Mouse (Mus musculus): Measurements from ENCODE around the gene Rxfp4. TPM values are rescaled to one million over a fixed set of nuclear protein-coding genes. Genes with fewer than 3 reads are reported as not detected.

The Rxfp4 gene
- not detected for polyA plus RNA-seq (2017; shearing (Covaris generic))

GRCm38 (mm10) chr3:88652846-88653515 lies at the start of gene Rxfp4:
Rxfp4 (minus strand) TSS chr3:88653142.

GRCm38 (mm10) chr3:88684980-88685941 lies 32.3 kb upstream of the Rxfp4 start, which contains the start of gene Khdc4:
Khdc4 (plus strand) TSS chr3:88685803.

GRCm38 (mm10) chr3:88605666-88606065 lies 47.3 kb downstream of the Rxfp4 start, which contains the start of gene Arhgef2:
Arhgef2 (plus strand) TSS chr3:88605966.

Other genes with a start within 250 kb of the Rxfp4 start
- 34.7 TPM for gene Pmf1, start 242.8 kb downstream of the Rxfp4 start, polyA plus RNA-seq (2017; shearing (Covaris generic))
- gene Slc25a44, start 228.0 kb downstream of the Rxfp4 start, polyA plus RNA-seq (2017; shearing (Covaris generic)) = 21.2 TPM
- 33.9 TPM for gene Sema4a, start 192.0 kb downstream of the Rxfp4 start, polyA plus RNA-seq (2017; shearing (Covaris generic))
- 12.2 TPM for gene Lmna, start 143.2 kb downstream of the Rxfp4 start, polyA plus RNA-seq (2017; shearing (Covaris generic))
- gene Mex3a, start 120.7 kb downstream of the Rxfp4 start, polyA plus RNA-seq (2017; shearing (Covaris generic)) = 0.26 TPM
- not detected for gene Rab25, start 104.8 kb downstream of the Rxfp4 start, polyA plus RNA-seq (2017; shearing (Covaris generic))
- gene Lamtor2, start 100.1 kb downstream of the Rxfp4 start, polyA plus RNA-seq (2017; shearing (Covaris generic)) = 198 TPM
- 49.3 TPM for gene Ubqln4, start 99.4 kb downstream of the Rxfp4 start, polyA plus RNA-seq (2017; shearing (Covaris generic))
- gene Ssr2, start 77.3 kb downstream of the Rxfp4 start, polyA plus RNA-seq (2017; shearing (Covaris generic)) = 136 TPM
- gene Arhgef2, start 47.2 kb downstream of the Rxfp4 start, polyA plus RNA-seq (2017; shearing (Covaris generic)) = 127 TPM
- 74.1 TPM for gene Khdc4, start 32.7 kb upstream of the Rxfp4 start, polyA plus RNA-seq (2017; shearing (Covaris generic))
- gene Rit1, start 63.7 kb upstream of the Rxfp4 start, polyA plus RNA-seq (2017; shearing (Covaris generic)) = 60.1 TPM
- 94.0 TPM for gene Syt11, start 122.0 kb upstream of the Rxfp4 start, polyA plus RNA-seq (2017; shearing (Covaris generic))
- 40.6 TPM for gene Gon4l, start 182.1 kb upstream of the Rxfp4 start, polyA plus RNA-seq (2017; shearing (Covaris generic))

All from activated CD4-positive, CD25-positive, alpha-beta regulatory T cell, adult 9 weeks (primary cell).